Mouse (Mus musculus): ENCODE data around the gene Mmd.

The Mmd gene

GRCm38 (mm10) chr11:90284623-90285022 lies 35.4 kb downstream of the Mmd start:
- no peak for DNase-seq

GRCm38 (mm10) chr11:90286550-90287154 lies 37.4 kb downstream of the Mmd start:
- DNase-seq: no peak

GRCm38 (mm10) chr11:90291156-90291555 lies 41.9 kb downstream of the Mmd start:
- no peak for DNase-seq

- DNase-seq: no peak
These were observed 43.5 kb downstream of the Mmd start for GRCm38 (mm10) chr11:90292766-90293165.

- DNase-seq: no peak
These were observed 45.4 kb downstream of the Mmd start for GRCm38 (mm10) chr11:90294622-90295021.

- DNase-seq: no peak
These were observed 56.8 kb downstream of the Mmd start for GRCm38 (mm10) chr11:90306067-90306466.

- peak; percentile 44 for DNase-seq
These were observed 57.7 kb downstream of the Mmd start for GRCm38 (mm10) chr11:90306993-90307392.

GRCm38 (mm10) chr11:90314606-90315005 lies 65.3 kb downstream of the Mmd start:
- DNase-seq: no peak

GRCm38 (mm10) chr11:90317482-90317881 lies 68.2 kb downstream of the Mmd start:
- peak; percentile 42 for DNase-seq

- no peak for DNase-seq
These were observed 71.7 kb downstream of the Mmd start for GRCm38 (mm10) chr11:90320922-90321321.

- no peak for DNase-seq
These were observed 75.3 kb downstream of the Mmd start for GRCm38 (mm10) chr11:90324597-90324996.

- no peak for DNase-seq
These were observed 76.9 kb downstream of the Mmd start for GRCm38 (mm10) chr11:90326146-90326545.

- no peak for DNase-seq
These were observed 77.6 kb downstream of the Mmd start for GRCm38 (mm10) chr11:90326836-90327235.
